Mouse (Mus musculus) kidney, embryonic 15.5 days (tissue): ENCODE results near the gene Dock2. TPM values are rescaled to one million over a fixed set of nuclear protein-coding genes. Genes with fewer than 3 reads are reported as not detected.

Experiments used
- ATAC-seq: fragments of 200-750 bp; cut with Nextera tagmentation; replicated peaks from 2 replicates; pipeline ENCODE4 v1.8.0; 2017; ENCODE audit warnings: moderate TSS enrichment; ENCODE audit not compliant: low FRiP score
- H3K27ac ChIP-seq: fragments of 300-500 bp; sonication (generic); 2 replicates; pipeline ENCODE4 v1.5.1; 2015; ENCODE audit warnings: mild to moderate bottlenecking, inconsistent platforms
- H3K27me3 ChIP-seq: fragments of 300-500 bp; sonication (generic); 2 replicates; pipeline ENCODE4 v1.6.1; 2015; ENCODE audit warnings: inconsistent platforms
- H3K36me3 ChIP-seq: fragments of 300-500 bp; sonication (generic); 2 replicates; pipeline ENCODE4 v1.6.1; 2015; ENCODE audit warnings: inconsistent platforms
- H3K4me1 ChIP-seq: fragments of 300-500 bp; sonication (generic); 2 replicates; pipeline ENCODE4 v1.6.1; 2015; ENCODE audit warnings: inconsistent platforms
- H3K4me2 ChIP-seq: fragments of 300-500 bp; sonication (generic); 2 replicates; pipeline ENCODE4 v1.6.1; 2015; ENCODE audit warnings: moderate library complexity, mild to moderate bottlenecking, inconsistent platforms
- H3K4me3 ChIP-seq: fragments of 300-500 bp; sonication (generic); replicated peaks from 2 replicates; pipeline ENCODE4 v1.5.1; 2015; ENCODE audit warnings: mild to moderate bottlenecking, inconsistent platforms
- H3K9ac ChIP-seq: fragments of 300-500 bp; sonication (generic); 2 replicates; pipeline ENCODE4 v1.6.1; 2015; ENCODE audit warnings: mild to moderate bottlenecking, inconsistent platforms
- H3K9me3 ChIP-seq: fragments of 300-500 bp; sonication (generic); replicated peaks from 2 replicates; pipeline ENCODE4 v1.6.1; 2016; ENCODE audit warnings: inconsistent platforms
- WGBS: fragments of 180-500 bp; shearing (Covaris S2); methylation state at CpG from one replicate; pipeline ENCODE4 v1.1.7; 2015; ENCODE audit warnings: mixed read lengths; 5-methylcytosine and 5-hydroxymethylcytosine counted together
- polyA plus RNA-seq: library from polyadenylated mRNA; unstranded; fragments of >200 nt; fragmentation: Nextera tagmentation; extraction: Ambion mirVana; gene quantifications from 2 replicates; pipeline ENCODE4 v1.2.1, GENCODE M21; 2015

The Dock2 gene
- polyA plus RNA-seq, 1 experiment from 2014 or later = 1.1 TPM

DNA sequence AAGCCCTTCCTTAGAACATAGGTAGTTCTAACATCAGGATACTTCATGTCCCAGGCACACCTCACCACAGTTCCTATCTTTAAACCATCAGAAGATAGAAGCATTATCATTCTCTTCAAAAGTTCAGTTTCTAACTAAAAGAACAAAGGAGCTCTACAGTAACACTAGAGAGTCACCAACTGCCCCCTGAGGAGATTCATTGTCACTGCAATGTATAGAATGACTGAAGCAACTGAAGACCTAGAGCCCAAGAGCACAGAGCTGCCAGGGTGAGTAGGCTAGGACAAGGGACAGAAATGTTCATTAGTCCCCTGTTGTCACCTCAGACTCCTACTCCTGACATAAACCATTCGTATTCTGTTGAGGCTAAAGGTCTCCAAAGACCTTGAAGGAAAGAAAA is 316.6 kb downstream of the Dock2 start:
- Histone ChIP-seq H3K9me3 (no peaks in the 10 kb centered on the region), H3K27ac (no peak overlapping the region), H3K27me3 (no peaks in the 10 kb centered on the region), H3K9ac (no peak overlapping the region), H3K4me1 (no peaks in the 10 kb centered on the region), H3K4me3 (no peak overlapping the region), H3K36me3 (no peaks in the 10 kb centered on the region), H3K4me2 (no peak overlapping the region)
- WGBS = 67% methylated on average over 1 of the region's 1 CpGs
- ATAC-seq = no peak

GRCm38 (mm10) chr11:34449944-34450343 is 333.7 kb downstream of the Dock2 start:
- Histone ChIP-seq H3K27me3 (no peaks in the 10 kb centered on the region), H3K9ac (no peak overlapping the region), H3K4me1 (no peaks in the 10 kb centered on the region), H3K27ac (no peak overlapping the region), H3K4me2 (no peak overlapping the region), H3K36me3 (no peaks in the 10 kb centered on the region), H3K4me3 (no peak overlapping the region), H3K9me3 (no peaks in the 10 kb centered on the region)
- no peak for ATAC-seq
- 93% methylated on average over 4 of the region's 4 CpGs for WGBS

DNA sequence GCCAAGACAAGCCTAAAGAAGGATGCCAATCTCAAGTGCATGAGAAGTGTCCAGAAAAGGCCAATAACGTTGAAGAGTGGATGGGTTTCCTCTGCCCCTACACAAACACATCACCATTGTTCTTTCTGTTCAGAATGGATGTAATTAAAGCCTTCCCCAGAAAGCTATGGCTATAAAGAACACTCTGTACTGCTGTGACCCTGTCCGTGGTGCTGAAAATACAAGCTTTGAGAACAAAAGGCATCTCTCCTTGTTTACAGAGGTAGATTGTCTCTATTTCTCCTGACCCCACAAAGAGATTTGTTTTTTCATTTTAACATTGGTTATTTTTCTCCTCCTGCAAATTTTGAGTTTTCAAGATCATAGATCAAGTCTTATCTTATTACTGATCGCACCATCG is 335.8 kb downstream of the Dock2 start:
- no peak for ATAC-seq
- no peak overlapping the region for H3K4me3 ChIP-seq
- H3K4me2 ChIP-seq = no peak overlapping the region
- no peak overlapping the region for H3K27ac ChIP-seq
- no peaks in the 10 kb centered on the region for H3K27me3 ChIP-seq
- H3K36me3 ChIP-seq = no peaks in the 10 kb centered on the region
- H3K9ac ChIP-seq = no peak overlapping the region
- 47% methylated on average over 4 of the region's 4 CpGs for WGBS
- no peaks in the 10 kb centered on the region for H3K9me3 ChIP-seq
- no peaks in the 10 kb centered on the region for H3K4me1 ChIP-seq

DNA sequence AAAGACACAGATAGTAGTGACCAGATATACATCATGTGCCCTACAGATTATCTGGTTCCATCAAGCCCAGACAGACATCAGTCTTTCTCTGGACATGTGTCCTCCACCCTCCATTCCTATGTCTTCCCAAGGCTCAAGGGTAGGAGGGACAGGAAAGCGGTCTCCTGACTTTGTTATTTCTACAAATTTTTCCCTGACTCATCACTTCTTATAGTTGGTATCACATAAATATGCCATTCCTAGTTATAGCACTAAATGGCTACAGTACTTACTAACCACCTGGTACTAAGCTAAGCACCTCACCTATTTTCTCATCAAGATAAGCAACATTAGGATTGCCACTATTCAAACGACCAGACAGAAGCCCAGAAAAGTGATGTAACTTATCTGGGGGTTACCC is 345.3 kb downstream of the Dock2 start:
- Histone ChIP-seq H3K27me3 (no peaks in the 10 kb centered on the region), H3K4me2 (no peak overlapping the region), H3K4me1 (no peaks in the 10 kb centered on the region), H3K9ac (no peak overlapping the region), H3K27ac (no peak overlapping the region), H3K9me3 (no peaks in the 10 kb centered on the region), H3K4me3 (no peak overlapping the region), H3K36me3 (no peaks in the 10 kb centered on the region)
- 48% methylated on average over 2 of the region's 2 CpGs for WGBS
- no peak for ATAC-seq

DNA sequence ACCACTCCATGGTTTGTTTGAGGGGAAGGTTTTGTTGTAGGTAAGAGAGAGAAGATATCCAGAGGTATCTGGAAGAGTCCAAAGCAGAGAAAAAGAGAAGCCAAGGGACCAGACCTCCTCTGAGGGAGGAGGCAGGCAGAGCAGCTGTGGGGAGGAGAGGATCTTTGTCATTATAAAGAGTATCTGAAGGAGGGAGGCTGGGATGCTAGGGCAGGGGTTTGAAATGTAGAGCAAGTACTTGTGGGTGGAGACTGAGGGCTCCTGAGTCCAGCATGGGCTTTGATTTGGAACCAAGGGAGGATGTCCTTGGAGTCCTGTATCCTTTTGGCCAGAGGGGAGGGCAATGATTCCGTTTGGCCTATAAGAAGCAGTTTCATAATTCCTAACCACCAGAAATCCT is 346.2 kb downstream of the Dock2 start:
- H3K9ac ChIP-seq = no peak overlapping the region
- WGBS = 83% methylated on average over 1 of the region's 1 CpGs
- H3K4me1 ChIP-seq = no peaks in the 10 kb centered on the region
- no peak overlapping the region for H3K27ac ChIP-seq
- no peak overlapping the region for H3K4me3 ChIP-seq
- no peak for ATAC-seq
- H3K27me3 ChIP-seq = no peaks in the 10 kb centered on the region
- no peak overlapping the region for H3K4me2 ChIP-seq
- H3K9me3 ChIP-seq = no peaks in the 10 kb centered on the region
- H3K36me3 ChIP-seq = no peaks in the 10 kb centered on the region

DNA sequence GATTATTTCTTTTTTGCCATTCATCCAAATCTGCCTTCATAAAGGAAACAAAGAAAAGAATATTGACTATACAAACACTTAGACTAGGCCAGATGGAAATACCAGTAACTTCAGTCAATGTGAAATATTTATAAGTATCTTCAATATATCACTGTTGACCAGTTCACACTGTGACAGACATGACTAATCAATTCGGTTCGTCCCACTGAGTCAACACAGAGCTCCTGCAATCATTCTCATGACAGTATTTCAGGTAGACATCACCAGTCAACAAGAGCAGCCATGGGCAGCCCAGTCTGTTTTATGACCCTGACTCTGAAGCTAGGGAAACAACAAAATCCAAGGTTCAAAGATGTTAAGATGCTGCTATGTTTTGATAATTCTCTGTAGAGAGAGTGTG is 351.7 kb downstream of the Dock2 start:
- H3K27ac ChIP-seq = no peak overlapping the region
- H3K9ac ChIP-seq = no peak overlapping the region
- no peaks in the 10 kb centered on the region for H3K9me3 ChIP-seq
- ATAC-seq = no peak
- no peaks in the 10 kb centered on the region for H3K27me3 ChIP-seq
- no peaks in the 10 kb centered on the region for H3K4me1 ChIP-seq
- H3K4me2 ChIP-seq = no peak overlapping the region
- no peaks in the 10 kb centered on the region for H3K36me3 ChIP-seq
- no peak overlapping the region for H3K4me3 ChIP-seq
- 44% methylated on average over 2 of the region's 2 CpGs for WGBS

DNA sequence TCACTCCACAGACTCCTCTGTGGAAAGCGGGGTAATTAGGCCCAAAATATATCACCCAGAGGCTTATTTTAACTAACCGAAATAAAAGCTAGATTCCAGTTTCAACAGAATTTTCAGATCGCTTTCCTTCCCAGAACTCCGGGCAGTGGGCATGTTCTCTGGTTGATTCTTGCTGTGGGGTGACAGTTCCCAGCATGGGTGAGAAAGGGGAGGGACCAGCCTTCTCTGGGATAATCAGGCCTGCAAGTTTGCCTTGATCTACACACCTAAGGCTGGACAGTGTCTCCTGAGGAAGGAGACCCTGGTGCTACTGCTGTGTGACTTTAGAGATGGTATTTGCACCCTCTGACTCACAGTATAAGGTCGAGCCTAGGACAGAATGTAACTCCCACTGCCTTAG is 352.3 kb downstream of the Dock2 start:
- Histone ChIP-seq H3K4me1 (no peaks in the 10 kb centered on the region), H3K4me2 (no peak overlapping the region), H3K9me3 (no peaks in the 10 kb centered on the region), H3K27ac (no peak overlapping the region), H3K36me3 (no peaks in the 10 kb centered on the region), H3K27me3 (no peaks in the 10 kb centered on the region), H3K9ac (no peak overlapping the region), H3K4me3 (no peak overlapping the region)
- ATAC-seq = no peak
- 60% methylated on average over 5 of the region's 5 CpGs for WGBS

DNA sequence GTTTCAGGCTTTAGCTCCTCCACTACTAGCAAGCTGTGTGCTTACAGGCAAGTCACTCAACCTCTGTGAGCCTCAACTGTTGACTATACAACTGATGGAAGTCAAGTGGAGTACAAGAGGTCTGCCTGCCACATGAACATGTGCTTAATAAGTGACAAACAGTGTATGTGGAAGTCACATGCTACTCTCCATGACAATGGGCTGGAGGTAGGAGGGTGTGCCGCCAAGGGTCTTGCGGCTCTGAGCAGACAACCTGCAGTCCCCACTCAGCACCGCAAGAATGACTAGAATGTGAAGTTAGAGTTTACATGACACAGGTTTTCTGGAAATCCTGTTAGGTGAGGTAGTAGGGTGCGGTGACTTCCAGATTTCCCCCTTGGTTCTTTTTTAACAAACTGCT is 352.8 kb downstream of the Dock2 start:
- Histone ChIP-seq H3K4me2 (no peak overlapping the region), H3K4me3 (no peak overlapping the region)
- 82% methylated on average over 4 of the region's 4 CpGs for WGBS

DNA sequence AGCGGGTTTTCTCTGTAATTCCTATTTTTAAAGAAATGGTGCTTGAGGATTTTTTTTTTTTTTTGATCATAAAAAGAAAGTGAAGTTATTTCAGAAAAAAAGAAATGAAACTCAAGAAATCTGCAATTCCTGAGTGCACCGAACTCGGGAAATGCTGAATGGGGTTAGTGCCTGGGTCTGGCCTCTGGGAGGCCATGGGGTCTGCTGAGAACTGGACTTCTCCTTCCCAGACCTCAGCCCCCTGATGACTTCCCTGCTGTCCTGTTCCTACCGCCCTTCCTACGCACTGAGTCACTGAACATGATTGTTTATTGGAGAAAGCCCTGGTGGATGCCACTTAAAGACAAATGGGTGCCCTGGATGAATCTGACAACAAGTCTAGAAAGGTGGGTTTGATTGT is 356.5 kb downstream of the Dock2 start:
- Histone ChIP-seq H3K4me1 (no peaks in the 10 kb centered on the region), H3K9me3 (no peaks in the 10 kb centered on the region), H3K4me3 (no peak overlapping the region), H3K36me3 (no peaks in the 10 kb centered on the region), H3K27me3 (no peaks in the 10 kb centered on the region), H3K27ac (no peak overlapping the region), H3K4me2 (no peak overlapping the region), H3K9ac (no peak overlapping the region)
- no peak for ATAC-seq
- 78% methylated on average over 5 of the region's 5 CpGs for WGBS

More for the DNA sequence above, 352.8 kb downstream of the Dock2 start:
- Histone ChIP-seq H3K36me3 (no peaks in the 10 kb centered on the region), H3K9me3 (no peaks in the 10 kb centered on the region), H3K9ac (no peak overlapping the region), H3K27me3 (no peaks in the 10 kb centered on the region), H3K4me1 (no peaks in the 10 kb centered on the region), H3K27ac (no peak overlapping the region)
- no peak for ATAC-seq

DNA sequence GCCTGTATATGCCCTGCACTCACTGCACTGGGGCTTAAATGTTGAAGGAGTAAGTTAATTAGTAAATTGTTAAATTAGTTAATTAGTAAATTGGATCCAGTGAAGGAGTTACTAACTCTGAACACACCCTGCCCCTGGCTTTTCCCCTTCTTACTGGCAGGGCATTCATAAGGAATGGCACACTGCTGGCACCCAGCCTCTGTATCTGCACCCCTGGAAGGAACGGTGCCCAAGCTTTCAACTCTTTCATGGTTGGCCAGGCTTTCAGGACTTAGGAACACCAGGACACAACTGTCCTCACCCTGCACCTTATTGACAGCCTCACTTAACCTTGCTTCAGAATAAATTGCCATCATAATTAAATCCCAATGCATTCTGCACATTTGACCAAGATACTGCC is 359.1 kb downstream of the Dock2 start:
- H3K4me2 ChIP-seq = no peak overlapping the region
- ATAC-seq = no peak; the same call in 1 of the 2 replicates
- H3K9ac ChIP-seq = no peak overlapping the region
- no peaks in the 10 kb centered on the region for H3K36me3 ChIP-seq
- H3K9me3 ChIP-seq = no peaks in the 10 kb centered on the region
- H3K4me1 ChIP-seq = no peaks in the 10 kb centered on the region
- WGBS = 81% methylated on average over 1 of the region's 1 CpGs
- no peak overlapping the region for H3K27ac ChIP-seq
- no peaks in the 10 kb centered on the region for H3K27me3 ChIP-seq
- no peak overlapping the region for H3K4me3 ChIP-seq

DNA sequence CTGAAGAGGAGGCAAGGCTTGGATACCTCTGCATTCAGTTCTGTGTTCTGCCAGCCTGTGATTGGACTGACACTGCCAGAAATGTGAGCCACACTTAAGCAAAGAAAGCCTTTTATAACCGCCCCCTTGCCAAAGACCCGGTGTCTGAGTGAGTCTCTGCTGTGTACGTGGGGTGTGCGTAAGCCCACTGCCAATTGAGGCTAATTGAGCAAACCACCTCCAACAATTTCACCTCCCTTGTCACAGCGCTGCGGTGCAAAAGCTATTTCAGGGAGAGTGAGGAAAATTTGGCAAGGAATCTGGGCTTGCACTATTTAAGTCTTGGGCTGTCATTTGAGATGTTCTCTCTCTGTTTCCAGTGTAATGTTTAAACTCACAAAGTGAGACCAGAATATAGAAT is 362.6 kb downstream of the Dock2 start:
- no peaks in the 10 kb centered on the region for H3K4me1 ChIP-seq
- no peak overlapping the region for H3K9ac ChIP-seq
- H3K9me3 ChIP-seq = no peaks in the 10 kb centered on the region
- no peak for ATAC-seq
- no peak overlapping the region for H3K4me3 ChIP-seq
- no peak overlapping the region for H3K27ac ChIP-seq
- H3K4me2 ChIP-seq = no peak overlapping the region
- no peaks in the 10 kb centered on the region for H3K27me3 ChIP-seq
- no peaks in the 10 kb centered on the region for H3K36me3 ChIP-seq
- 41% methylated on average over 6 of the region's 6 CpGs for WGBS

- Histone ChIP-seq H3K4me2 (no peak overlapping the region), H3K27ac (no peak overlapping the region), H3K27me3 (0 out of 2 replicates have a peak, but pooled peaks cover under 1% of the 10 kb centered on the region), H3K4me1 (no peaks in the 10 kb centered on the region), H3K9ac (no peak overlapping the region), H3K36me3 (no peaks in the 10 kb centered on the region), H3K9me3 (no peaks in the 10 kb centered on the region), H3K4me3 (no peak overlapping the region)
- 72% methylated on average over 3 of the region's 3 CpGs for WGBS
- no peak for ATAC-seq
Observed at GRCm38 (mm10) chr11:34416619-34416979, 367.1 kb downstream of the Dock2 start.

DNA sequence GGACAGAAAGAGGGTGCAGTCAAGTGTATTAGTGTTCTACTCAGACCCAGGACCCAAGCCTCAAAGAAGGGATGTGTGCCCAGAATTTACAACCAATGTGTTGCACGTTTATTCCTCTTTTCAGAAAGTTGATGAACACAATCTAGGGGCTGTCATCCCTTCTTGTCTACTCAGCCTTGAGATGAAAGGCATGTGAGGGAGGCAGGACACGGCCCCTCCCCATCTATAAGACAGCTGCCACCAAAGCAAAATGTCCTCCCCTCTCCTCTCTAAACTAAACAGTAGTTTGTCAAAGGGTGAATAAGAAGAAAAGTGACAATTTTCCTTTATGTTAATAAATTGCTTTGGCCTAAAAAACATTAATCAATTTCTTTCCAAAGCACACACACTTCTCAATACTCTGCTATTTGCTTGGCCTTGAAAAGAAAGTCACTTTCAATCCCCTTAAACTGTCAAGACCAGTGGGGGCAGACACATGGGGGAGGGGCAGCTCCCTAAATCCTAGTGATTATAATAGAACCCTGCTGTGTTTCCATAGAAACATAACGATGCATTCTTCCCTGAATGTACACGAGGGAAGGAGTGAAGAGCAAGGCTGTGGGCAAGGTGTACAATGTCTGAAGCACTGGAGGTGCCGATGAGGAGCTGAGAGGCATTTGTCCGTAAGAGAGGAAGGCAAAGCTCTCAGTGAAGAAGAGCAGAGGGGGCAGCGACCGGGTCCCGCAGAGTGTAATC is 367.6 kb downstream of the Dock2 start:
- no peak overlapping the region for H3K27ac ChIP-seq
- no peak overlapping the region for H3K4me3 ChIP-seq
- WGBS = 50% methylated on average over 9 of the region's 9 CpGs
- H3K27me3 ChIP-seq = 0 out of 2 replicates have a peak, but pooled peaks cover 6% of the 10 kb centered on the region
- no peak for ATAC-seq
- H3K9ac ChIP-seq = no peak overlapping the region
- H3K36me3 ChIP-seq = no peaks in the 10 kb centered on the region
- H3K4me2 ChIP-seq = no peak overlapping the region
- H3K4me1 ChIP-seq = no peaks in the 10 kb centered on the region
- H3K9me3 ChIP-seq = no peaks in the 10 kb centered on the region
